Mouse (Mus musculus) v-Abl transformed pro-B cells (cell line): ENCODE measurements around the gene Pla2g4d.

ENCODE experiments used
- in situ Hi-C, 2 experiments: fragments of 400-800 bp; cut with MboI; formaldehyde crosslinking; loops; one replicate each; pipeline ENCODE4 v1.15.1; 2025; ENCODE audit not compliant: unreplicated experiment in 2 of 2

The Pla2g4d gene

DNA sequence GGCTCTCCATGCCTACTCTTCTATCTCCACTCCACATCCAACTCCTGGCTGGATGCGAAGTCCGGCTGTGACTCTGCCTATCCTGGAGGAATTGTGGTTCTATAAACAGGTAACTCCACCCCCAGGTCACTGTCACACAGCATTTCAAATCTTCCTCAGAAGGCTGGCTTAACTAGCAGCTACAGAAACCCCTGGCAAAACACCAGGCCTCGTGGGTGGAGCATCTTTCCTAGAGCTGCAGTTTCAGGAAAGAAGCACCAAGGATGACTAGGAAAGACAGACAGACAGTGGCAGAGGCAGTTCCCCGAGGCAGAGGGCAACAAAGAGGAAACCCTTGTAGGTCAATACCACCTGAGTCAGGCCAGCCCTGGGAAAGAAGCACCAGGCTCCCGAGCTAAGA lies at the start of gene Pla2g4d:
Gene Pla2g4d (minus strand): TSS at position 203 of the 400 bp plus-strand sequence.
- in situ Hi-C loops = loop anchor here in 1 of 2 experiments (5.0 to 10.0 kb wide), 2 partner anchors 212 to 304 kb away; no protein-coding TSS in a partner anchor

DNA sequence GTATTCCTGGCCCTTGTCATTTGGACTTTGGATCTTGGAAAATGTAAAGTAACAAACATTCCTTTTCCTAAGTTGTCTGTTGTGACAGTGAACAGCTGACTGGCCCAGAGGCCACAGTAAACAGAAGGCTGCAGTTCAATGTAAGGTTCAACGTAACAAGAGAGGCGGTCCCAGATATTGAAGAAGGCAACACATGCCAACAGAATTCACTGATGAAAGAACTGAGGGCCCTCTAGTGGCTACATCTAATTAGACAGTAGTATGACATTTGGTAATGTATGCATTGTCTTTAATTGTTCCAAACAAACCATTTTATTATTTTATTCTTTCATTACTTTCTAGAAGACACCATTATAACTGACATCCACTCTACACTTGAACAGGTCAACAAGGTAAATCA lies 48.9 kb upstream of the Pla2g4d start:
- in situ Hi-C loops = no loop called here

DNA sequence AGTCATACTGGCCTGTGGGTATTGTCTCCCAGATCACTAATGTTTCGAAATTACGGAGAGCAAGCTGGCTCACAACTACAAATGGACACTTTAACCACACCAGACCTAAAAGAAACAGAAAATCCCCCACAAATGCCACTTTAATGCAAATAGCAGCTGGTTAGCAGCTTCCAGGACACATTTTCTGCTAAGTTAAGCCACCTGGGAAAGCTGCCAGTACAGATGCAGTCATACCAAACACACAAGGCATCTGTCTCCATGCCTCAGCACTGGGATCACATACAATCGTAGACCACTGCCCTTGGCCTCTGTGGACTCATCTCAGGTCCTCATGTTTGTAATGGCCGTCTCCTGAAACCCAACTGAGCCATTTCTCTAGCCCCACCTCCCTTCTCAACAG lies 42.6 kb upstream of the Pla2g4d start:
- in situ Hi-C loops = no loop called here

DNA sequence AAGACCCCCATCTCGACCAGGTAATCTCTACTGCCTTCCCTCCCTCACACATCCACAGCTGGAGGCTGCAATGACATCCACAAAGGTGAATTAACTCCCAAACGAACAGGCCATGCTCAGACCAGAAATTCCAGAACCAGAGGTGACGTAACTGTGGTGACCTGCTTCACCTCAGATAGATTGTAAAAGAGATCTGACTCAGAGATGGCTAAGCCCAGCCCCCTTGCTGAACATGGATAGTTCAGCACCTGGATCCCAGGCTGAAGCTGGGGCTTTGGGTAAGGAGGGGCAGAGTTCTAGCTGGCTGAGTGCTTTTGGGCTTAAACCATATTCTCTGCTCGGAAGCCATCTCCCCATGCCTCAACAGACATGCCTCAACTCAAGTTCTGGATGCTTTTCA lies 26.1 kb upstream of the Pla2g4d start:
- in situ Hi-C loops = no loop called here

DNA sequence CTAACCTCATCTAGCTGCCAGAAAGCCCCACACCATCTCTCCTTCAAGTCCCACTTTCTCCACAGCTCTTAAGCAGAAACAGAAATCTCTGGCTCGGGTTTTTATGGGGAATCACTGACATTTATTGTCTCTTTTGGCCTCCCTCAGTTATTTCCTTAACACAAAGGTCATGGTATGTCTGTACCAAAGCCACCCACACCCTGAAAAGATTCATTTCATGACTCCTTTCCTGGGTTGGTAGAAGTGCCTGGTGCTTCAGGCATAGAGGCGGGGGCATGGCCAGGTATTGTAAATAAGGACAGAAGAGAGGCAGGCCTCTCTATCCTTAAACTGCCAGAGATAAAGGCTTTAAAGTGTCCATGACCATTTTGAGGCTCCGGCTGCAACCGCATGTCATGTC lies 25.5 kb upstream of the Pla2g4d start:
- in situ Hi-C loops = no loop called here

DNA sequence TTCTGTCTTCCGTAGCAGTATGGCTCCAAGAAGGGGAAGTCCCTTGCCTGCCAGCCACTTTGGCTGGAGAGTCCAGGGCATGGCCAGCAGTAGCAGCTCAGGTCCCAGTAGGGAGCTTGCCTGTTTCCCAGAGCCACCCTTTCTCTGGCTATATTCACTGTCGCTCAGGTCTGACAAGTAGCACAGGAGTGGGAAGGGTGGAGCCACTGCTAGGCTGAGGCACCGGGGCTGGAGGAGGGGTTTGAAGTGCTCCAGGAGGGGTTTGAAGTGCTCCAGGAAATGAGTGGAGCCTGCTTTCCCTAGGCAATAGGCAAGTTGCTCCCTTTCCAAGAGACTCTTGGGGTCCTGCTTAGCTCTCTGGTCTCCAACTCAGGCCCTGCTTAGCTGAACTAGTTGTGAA lies 25.0 kb upstream of the Pla2g4d start, which contains the start of gene Pla2g4f:
Gene Pla2g4f (minus strand): TSS at position 190 of the 400 bp plus-strand sequence.
- in situ Hi-C loops = no loop called here

DNA sequence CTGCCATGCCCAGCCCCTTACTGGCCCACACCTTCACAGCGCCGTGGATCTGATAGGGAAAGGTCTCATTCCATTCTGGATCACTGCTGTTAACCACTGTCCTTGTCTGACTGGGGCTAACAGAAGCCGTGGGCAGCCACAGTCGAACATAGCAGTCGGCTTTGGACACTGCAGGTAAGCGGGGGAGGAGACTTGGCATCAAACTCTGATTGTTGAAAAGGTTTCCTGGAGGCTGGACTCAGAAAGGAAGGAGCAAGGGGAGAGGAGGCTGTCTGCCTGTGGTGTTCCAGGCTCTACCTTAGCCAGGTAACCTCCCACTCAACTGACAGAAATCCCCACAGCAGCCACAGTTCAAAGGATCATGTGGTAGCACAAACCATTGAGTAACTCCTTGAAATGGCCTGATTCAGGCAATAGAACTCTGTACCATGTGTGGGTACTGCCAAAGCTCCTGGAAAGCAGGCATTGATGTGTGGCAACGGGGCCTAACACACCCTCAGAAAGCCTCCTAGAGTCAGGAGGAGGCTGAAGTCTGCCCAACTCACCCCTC lies 23.4 kb upstream of the Pla2g4d start:
- in situ Hi-C loops = no loop called here

DNA sequence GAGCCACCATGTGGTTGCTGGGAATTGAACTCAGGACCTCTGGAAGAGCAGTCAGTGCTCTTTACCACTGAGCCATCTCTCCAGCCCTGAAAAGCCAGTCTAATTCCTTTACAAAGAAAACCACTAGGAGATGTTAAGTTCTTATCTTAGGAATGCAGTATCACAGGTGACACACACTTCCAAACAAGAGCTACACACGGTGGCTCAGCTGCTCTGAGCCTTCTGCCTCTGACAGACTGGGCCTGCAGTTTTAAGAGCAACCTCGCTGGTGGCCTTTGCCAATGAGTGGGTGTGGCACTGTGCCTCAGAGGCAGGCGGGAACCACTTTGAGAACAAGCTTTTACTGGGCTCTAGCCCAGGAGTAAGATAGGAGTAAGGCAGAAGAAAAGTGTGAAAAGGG lies 15.1 kb upstream of the Pla2g4d start:
- in situ Hi-C loops = no loop called here

DNA sequence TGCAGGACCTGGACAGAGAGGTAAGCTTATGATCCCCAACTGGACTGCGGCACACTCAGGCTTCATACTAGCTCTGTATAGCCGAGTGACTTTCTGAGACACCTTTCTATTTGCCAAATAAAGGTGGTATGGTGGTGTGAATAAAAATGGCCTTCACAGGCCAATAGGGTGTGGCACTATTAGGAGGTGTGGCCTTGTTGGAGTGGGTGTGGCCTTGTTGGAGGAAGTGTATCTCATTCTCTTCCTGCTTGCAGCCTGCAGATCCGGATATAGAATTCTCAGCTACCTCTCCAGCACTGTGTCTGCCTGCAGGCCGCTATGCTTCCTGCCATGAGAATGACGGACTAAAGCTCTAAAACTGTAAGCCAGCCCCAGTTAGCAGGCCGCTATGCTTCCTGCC lies 12.1 kb upstream of the Pla2g4d start:
- in situ Hi-C loops = no loop called here

DNA sequence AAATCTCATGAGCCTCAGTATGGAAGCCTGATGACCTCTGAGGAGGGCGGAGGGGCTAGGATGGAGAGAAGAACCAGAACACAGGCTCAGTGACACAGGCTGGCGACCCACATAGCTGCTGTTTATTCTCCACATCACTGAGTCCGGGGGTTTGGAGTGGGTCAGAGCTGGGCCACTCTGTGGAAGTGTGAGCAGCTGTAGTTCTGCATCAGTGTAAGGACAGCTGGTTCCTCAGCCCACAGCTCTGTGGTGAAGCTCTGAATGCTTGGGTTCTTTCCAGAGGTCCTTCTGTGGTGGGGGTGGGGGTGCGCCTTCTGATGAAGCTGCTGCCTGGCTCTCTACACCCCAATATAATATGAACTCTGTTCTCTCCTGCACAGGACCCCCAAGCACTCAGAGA lies 10.9 kb upstream of the Pla2g4d start:
- in situ Hi-C loops = no loop called here

DNA sequence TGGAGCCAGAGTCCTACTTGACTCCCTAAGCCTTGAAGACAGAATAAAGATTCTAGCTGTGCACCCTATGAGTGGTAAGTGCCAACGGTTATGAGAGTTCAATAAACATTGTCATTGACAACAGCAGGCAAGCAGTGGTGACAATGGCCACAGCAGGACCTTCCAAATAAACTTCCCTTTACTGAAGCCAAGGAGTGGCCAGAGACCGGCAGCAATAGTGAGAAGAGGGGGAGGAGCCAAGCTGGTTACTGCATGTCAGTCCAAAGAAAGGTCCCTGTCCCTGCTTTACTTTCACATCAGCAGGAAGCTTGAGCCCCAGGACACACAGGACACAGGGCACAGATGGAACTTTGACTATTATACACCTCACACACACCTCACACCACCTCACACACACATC lies 7.2 kb upstream of the Pla2g4d start:
- in situ Hi-C loops = no loop called here

DNA sequence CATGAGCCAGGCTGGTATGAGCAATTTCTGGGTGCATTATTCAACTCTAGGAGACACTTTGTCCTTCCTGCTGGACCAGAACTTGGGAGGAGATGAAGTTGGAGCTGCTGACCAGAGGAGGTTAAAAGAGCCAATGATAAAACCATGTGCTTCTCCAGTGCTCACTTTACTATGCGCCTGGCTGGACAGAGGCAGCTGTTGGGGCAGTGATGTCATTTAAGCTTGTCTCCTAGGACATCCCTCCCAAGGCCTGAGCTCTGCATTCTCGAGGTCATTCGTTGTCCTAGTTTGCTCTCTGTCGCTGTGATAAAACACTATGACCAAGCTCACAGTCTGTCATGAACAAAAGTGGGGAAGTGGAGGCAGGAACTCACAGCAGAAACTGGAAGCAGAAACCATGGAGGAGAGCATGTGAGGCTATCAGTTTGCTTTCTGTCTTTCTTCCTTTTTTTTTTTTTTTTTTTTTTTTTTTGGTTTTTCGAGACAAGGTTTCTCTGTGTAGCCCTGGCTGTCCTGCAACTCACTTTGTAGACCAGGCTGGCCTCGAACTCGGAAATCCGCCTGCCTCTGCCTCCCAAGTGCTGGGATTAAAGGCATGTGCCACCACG lies 2.6 kb upstream of the Pla2g4d start:
- in situ Hi-C loops = no loop called here

DNA sequence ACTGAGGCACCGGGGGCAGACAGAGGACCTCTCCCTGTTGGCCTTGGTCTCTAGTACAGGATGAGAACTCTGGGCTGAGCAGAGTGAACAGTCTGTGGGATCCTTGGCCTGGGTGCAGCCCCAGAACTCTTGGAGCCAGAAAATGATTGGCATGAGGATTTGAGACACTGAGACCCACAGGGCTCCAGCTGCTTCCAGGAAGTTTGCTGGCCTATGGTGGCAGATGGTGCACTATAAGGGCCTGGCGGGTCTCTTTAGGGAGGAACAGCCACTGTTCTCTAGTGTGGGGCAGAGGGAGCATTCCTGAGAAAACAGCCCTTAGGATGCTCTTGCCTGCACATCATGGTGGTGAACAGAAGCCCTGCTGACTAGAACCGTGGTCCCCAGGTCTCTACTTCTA lies 596 bp downstream of the Pla2g4d start:
- in situ Hi-C loops = loop anchor here in 1 of 2 experiments (5.0 to 10.0 kb wide), 2 partner anchors 211 to 304 kb away; no protein-coding TSS in a partner anchor

DNA sequence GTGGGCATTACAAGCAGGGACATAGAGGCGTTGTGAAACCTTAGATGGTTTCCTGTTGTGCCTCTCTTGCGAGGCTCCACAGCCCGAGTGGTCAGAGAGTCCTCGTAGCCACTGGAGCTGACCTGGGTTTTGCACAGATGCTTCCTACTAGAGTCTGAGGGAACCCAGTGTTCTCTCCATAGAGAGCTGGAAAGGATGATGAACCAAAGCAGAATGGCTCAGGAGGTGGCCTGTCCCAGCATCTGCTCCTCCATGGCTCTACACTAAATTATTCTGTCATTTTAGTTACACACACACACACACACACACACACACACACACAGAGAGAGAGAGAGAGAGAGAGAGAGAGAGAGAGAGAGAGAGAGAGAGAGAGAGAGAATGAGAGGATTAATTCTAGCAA lies 3.4 kb downstream of the Pla2g4d start:
- in situ Hi-C loops = loop anchor here in 1 of 2 experiments (5.0 to 10.0 kb wide), 2 partner anchors 208 to 301 kb away; no protein-coding TSS in a partner anchor

DNA sequence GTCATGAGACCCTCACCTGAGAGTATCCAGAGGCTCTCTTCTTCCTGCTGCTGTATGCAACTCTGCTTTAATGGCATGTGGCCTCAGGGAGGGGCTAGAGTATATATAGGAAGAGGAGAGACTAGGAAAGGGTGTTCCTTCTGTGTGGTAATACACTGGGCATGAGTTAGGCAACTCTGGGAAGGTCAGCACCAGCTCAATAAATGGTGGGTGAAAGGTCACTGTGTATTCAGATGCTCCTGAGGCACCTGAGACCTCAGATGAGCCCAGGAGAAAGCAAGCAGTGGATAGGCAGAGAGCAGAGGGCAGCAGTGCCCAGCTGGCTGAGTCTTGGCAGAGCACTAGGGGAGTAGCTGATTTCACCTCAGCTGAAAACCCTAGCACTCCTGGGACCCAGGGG lies 4.3 kb downstream of the Pla2g4d start:
- in situ Hi-C loops = loop anchor here (5.0 to 10.0 kb wide), 4 partner anchors 107 to 300 kb away; no protein-coding TSS in a partner anchor

DNA sequence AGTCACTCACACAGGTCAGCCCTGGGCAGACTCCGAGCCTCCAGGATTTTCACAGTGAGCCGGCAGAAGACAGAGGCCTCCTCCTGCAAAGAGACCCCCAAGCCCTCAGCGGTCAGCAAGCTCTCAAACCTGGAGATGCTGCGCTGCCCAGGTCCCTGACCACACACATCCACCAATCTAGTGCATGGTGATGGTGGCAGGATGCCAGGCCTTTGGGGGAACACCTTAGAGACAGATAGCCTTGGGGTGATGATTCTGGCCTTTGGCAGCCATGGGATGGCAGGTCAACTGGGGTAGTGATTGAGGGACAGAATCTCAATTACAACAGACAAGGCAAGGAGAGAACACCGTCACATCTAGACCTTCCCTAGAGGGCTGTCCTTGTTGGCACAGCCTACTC lies 4.9 kb downstream of the Pla2g4d start:
- in situ Hi-C loops = loop anchor here (5.0 to 10.0 kb wide), 3 partner anchors 107 to 299 kb away; no protein-coding TSS in a partner anchor

DNA sequence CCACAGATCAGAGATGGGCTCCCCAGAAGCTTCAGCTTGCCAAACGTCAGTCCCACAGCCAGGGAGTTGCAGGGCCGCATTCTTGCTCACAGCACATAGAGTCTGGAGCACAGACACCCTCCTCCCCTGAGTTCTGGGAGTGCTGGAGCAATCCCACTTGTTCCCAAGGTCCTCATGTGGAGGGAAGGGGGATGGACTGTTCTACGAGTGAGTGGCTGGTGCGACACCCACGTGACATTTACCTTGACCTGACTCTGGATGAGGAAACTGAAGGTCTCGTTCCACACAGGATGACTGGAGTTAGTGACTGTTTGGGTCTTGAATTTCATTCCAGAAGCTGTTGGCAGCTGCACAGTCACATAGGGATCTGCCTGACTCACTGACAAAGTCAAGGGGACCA lies 5.4 kb downstream of the Pla2g4d start:
- in situ Hi-C loops = loop anchor here (5.0 to 10.0 kb wide), 3 partner anchors 106 to 299 kb away; no protein-coding TSS in a partner anchor

DNA sequence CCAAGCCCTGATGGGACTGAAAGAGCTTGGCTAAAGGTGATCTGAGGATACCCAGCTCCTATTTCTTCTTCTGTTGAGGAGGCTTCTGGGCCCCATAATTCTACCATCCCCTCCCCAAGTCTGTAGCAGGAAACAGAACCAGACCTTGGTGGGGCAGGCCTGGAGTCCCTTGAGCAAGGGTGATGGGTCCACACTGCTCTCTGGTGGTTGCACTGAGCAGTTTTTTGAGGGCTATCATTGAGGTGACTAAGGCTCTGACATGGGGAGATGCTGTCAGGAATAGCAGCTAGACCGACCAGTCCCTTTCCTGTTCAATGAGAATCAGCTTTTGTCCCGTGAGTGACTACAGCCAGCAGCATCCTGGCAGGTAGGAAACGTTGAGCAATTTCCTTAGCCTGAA lies 7.8 kb downstream of the Pla2g4d start:
- in situ Hi-C loops = loop anchor here (5.0 to 10.0 kb wide), 3 partner anchors 104 to 296 kb away; no protein-coding TSS in a partner anchor

DNA sequence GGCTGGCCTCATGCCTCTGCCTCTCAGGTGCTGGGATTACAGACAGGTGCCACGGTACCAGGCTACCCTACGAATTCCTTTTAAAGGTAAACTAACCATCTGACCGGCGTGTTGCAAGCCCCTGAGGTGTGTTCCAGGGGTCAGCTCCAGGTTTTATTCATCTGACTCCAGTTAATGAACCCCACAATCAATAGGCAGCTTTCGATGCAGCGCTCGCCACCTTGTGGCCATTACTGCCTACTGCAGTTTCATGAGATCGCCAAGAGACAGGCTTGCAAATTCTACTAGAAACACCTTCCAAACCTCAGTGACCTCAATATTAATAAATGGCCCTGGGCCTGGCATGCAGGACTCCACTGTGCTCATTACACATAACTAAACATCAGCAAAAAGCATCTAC lies 9.0 kb downstream of the Pla2g4d start:
- in situ Hi-C loops = loop anchor here (5.0 to 10.0 kb wide), 3 partner anchors 103 to 295 kb away; no protein-coding TSS in a partner anchor

DNA sequence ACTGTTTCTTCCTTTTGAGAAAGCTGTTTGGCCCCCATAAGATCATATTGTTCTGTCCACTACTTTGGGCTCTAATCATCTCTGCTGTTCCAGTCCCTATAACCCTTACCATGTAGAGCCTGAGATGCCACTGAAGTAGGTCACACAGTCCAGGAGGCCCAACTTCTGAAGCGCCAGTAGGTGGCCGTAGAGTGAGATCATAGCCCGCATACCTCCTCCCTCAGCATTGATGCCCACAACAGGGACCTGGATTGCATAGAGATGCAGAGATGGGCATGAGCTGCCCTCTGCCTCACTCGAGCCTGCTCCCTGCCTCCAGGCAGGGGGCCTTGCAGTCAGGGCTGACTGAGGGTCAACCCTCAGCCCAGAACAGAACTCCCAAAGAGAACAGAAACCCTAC lies 12.0 kb downstream of the Pla2g4d start:
- in situ Hi-C loops = no loop called here

DNA sequence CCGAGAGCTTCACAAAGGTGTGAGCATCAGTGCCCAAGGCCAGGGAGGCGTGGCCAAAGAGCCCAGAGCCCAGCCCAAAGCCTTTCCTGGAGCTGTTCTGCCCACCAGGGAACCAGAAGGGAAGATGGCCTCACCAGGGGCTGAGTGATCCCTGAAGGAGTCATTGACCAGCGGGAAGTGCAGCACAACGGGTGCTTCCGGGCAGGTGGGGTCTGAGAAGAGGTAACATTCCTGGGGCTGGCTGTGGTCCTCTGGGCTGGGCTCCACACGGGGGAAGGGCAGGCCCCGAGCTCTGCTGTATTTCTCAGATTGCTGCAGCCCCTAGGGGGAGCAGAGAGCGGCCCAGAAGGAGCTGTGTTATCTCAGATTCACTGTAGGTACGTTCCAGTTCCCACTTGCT lies 20.4 kb downstream of the Pla2g4d start:
- in situ Hi-C loops = loop anchor here in 1 of 2 experiments (5.0 to 10.0 kb wide), 2 partner anchors 181 to 294 kb away; partner anchors contain the start of gene Mapkbp1

DNA sequence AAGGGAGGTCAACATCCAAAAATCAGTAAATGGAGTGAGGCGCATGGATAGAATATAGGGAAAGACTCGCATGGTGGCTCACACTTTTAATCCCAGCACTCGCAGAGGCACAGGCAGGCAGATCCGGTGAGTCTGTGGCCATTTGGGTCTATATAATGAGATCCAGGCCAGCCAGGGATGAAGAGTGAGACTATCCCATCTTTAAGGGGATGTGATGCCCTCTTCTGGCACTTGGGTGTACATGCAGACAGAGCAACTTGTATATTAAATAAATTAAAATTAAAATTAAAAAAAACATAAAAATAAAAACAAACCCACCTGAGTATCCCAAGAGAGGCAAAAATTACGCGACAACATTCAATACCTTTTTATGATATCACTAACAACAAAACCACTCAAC lies 23.5 kb downstream of the Pla2g4d start:
- in situ Hi-C loops = loop anchor here in 1 of 2 experiments (5.0 to 10.0 kb wide), 2 partner anchors 178 to 291 kb away; partner anchors contain the start of gene Mapkbp1
